Mouse (Mus musculus): ENCODE data around the gene Sgip1.

Sgip1 gene

GRCm38 (mm10) chr4:102840062-102840798 lies 99.1 kb downstream of the Sgip1 start:
- in situ Hi-C loops (cut with MboI, MseI), result no loop called here

GRCm38 (mm10) chr4:102840956-102841729 lies 100.0 kb downstream of the Sgip1 start:
- in situ Hi-C loops (cut with MboI, MseI), result no loop called here

GRCm38 (mm10) chr4:102850498-102850897 lies 109.4 kb downstream of the Sgip1 start:
- in situ Hi-C loops (cut with MboI, MseI), result no loop called here

- in situ Hi-C loops (cut with MboI, MseI), result no loop called here
Measured at GRCm38 (mm10) chr4:102851161-102851560, 110.1 kb downstream of the Sgip1 start.

- in situ Hi-C loops (cut with MboI, MseI), result no loop called here
Measured at GRCm38 (mm10) chr4:102852290-102852689, 111.2 kb downstream of the Sgip1 start.

- in situ Hi-C loops (cut with MboI, MseI), result no loop called here
Measured at GRCm38 (mm10) chr4:102852808-102853207, 111.7 kb downstream of the Sgip1 start.

- in situ Hi-C loops (cut with MboI, MseI), result no loop called here
Measured at GRCm38 (mm10) chr4:102853330-102854022, 112.4 kb downstream of the Sgip1 start.

GRCm38 (mm10) chr4:102854928-102855892 lies 114.1 kb downstream of the Sgip1 start:
- in situ Hi-C loops (cut with MboI, MseI), result no loop called here

GRCm38 (mm10) chr4:102856086-102856485 lies 115.0 kb downstream of the Sgip1 start:
- in situ Hi-C loops (cut with MboI, MseI), result no loop called here

GRCm38 (mm10) chr4:102859259-102860194 lies 118.4 kb downstream of the Sgip1 start:
- in situ Hi-C loops (cut with MboI, MseI), result no loop called here

- in situ Hi-C loops (cut with MboI, MseI), result no loop called here
Measured at GRCm38 (mm10) chr4:102862751-102863710, 121.9 kb downstream of the Sgip1 start.

- in situ Hi-C loops (cut with MboI, MseI), result no loop called here
Measured at GRCm38 (mm10) chr4:102866531-102866930, 125.4 kb downstream of the Sgip1 start.

- in situ Hi-C loops (cut with MboI, MseI), result no loop called here
Measured at GRCm38 (mm10) chr4:102871274-102871673, 130.2 kb downstream of the Sgip1 start.

- in situ Hi-C loops (cut with MboI, MseI), result no loop called here
Measured at GRCm38 (mm10) chr4:102883142-102883541, 142.0 kb downstream of the Sgip1 start.

- in situ Hi-C loops (cut with MboI, MseI), result no loop called here
Measured at GRCm38 (mm10) chr4:102884228-102884627, 143.1 kb downstream of the Sgip1 start.

- in situ Hi-C loops (cut with MboI, MseI), result no loop called here
Measured at GRCm38 (mm10) chr4:102886459-102886858, 145.4 kb downstream of the Sgip1 start.

- in situ Hi-C loops (cut with MboI, MseI), result no loop called here
Measured at GRCm38 (mm10) chr4:102886902-102887301, 145.8 kb downstream of the Sgip1 start.

GRCm38 (mm10) chr4:102887770-102888689 lies 146.9 kb downstream of the Sgip1 start:
- in situ Hi-C loops (cut with MboI, MseI), result no loop called here

All from regulatory T cell (primary cell).